Mouse (Mus musculus) gastrocnemius, postnatal 36 days (tissue): Measurements from ENCODE around the gene Cggbp1. TPM values are rescaled to one million over a fixed set of nuclear protein-coding genes. Genes with fewer than 3 reads are reported as not detected.

Experiments
- total RNA-seq, 2 experiments: library from RNA; stranded (reverse); gene quantifications; 2 replicates each; pipeline ENCODE4 v1.2.3; 2021

Cggbp1 gene
- total RNA-seq, 2 experiments from 2014 or later: 20.2 to 20.6 TPM

Other genes starting within 250 kb of the Cggbp1 start
- gene Csnka2ip, start 249.6 kb upstream of the Cggbp1 start, total RNA-seq: not detected
- 10 to 100 TPM; 36.6 to 44.8 TPM for gene 4930453N24Rik, start 80.8 kb upstream of the Cggbp1 start, total RNA-seq
- 1 to 10 TPM; 8.0 to 9.1 TPM for gene Zfp654, start 344 bp upstream of the Cggbp1 start, total RNA-seq